Mouse (Mus musculus) embryonic facial prominence, embryonic 10.5 days (tissue): ENCODE measurements at regions not wholly inside any gene's neighbourhood (a gene's known extent, or its start where the extent isn't known, plus 50 kb on each side); places are given as distances from the start of the nearest gene placed in this dataset.

Experiments used
- DNase-seq: peaks from one replicate; pipeline ENCODE4 v3.0.0-alpha.2; 2017; ENCODE audit warnings: low spot score
- H3K27ac ChIP-seq: fragments of 300-500 bp; sonication (generic); replicated peaks from 2 replicates; pipeline ENCODE4 v1.5.1; 2016; ENCODE audit warnings: mild to moderate bottlenecking
- H3K27me3 ChIP-seq: fragments of 300-500 bp; sonication (generic); replicated peaks from 2 replicates; pipeline ENCODE4 v1.6.1; 2016; ENCODE audit warnings: low read depth, mild to moderate bottlenecking; ENCODE audit not compliant: poor library complexity, severe bottlenecking
- H3K36me3 ChIP-seq: fragments of 300-500 bp; sonication (generic); replicated peaks from 2 replicates; pipeline ENCODE4 v1.6.1; 2016; ENCODE audit warnings: mild to moderate bottlenecking, moderate library complexity
- H3K4me1 ChIP-seq: fragments of 300-500 bp; sonication (generic); 2 replicates; pipeline ENCODE4 v1.6.1; 2016
- H3K4me3 ChIP-seq: fragments of 300-500 bp; sonication (generic); 2 replicates; pipeline ENCODE4 v1.5.1; 2016; ENCODE audit warnings: mild to moderate bottlenecking, moderate library complexity
- H3K9me3 ChIP-seq: fragments of 300-500 bp; sonication (generic); 2 replicates; pipeline ENCODE4 v1.6.1; 2016; ENCODE audit warnings: mild to moderate bottlenecking
- WGBS: fragments of 180-500 bp; shearing (Covaris S2); methylation state at CpG from one replicate; pipeline ENCODE4 v1.1.7; 2016; 5-methylcytosine and 5-hydroxymethylcytosine counted together

- H3K27ac ChIP-seq, result no peak overlapping the region
- no peaks in the 10 kb centered on the region for H3K9me3 ChIP-seq
- H3K27me3 ChIP-seq, result no peaks in the 10 kb centered on the region
- H3K36me3 ChIP-seq, result no peaks in the 10 kb centered on the region
- no peak overlapping the region for H3K4me3 ChIP-seq
- DNase-seq, result no peak
- WGBS, result 92% methylated on average over 4 of the region's 4 CpGs
- peaks cover 56% of the 10 kb centered on the region for H3K4me1 ChIP-seq
Measured at GRCm38 (mm10) chr4:32172992-32173391, 65.6 kb upstream of the Bach2 start.

DNA sequence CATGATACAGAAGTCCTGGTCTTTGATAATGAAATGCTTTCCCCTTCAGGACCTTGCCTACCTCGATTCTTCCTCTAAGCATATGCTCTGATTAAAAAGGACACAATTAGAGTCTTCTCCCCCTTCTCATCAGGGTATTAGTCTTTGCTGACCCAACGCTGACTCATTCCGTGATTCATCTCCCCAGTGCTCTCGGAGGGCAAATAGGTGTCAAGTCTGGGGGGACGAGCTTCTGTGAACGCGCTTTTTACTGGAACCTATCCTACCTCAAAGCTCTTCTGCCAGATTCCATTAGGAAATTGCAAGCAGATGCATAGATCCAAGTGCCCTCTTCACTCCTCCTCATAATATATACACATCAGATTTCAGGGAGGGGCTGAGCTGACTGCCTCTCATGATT is 63.8 kb upstream of the Bach2 start:
- no peaks in the 10 kb centered on the region for H3K36me3 ChIP-seq
- 51% methylated on average over 7 of the region's 7 CpGs for WGBS
- H3K9me3 ChIP-seq, result no peaks in the 10 kb centered on the region
- no peak for DNase-seq
- peaks cover 62% of the 10 kb centered on the region for H3K4me1 ChIP-seq
- H3K27me3 ChIP-seq, result no peaks in the 10 kb centered on the region
- no peak overlapping the region for H3K4me3 ChIP-seq
- no peak overlapping the region; the same call in 1 of the 2 replicates for H3K27ac ChIP-seq

DNA sequence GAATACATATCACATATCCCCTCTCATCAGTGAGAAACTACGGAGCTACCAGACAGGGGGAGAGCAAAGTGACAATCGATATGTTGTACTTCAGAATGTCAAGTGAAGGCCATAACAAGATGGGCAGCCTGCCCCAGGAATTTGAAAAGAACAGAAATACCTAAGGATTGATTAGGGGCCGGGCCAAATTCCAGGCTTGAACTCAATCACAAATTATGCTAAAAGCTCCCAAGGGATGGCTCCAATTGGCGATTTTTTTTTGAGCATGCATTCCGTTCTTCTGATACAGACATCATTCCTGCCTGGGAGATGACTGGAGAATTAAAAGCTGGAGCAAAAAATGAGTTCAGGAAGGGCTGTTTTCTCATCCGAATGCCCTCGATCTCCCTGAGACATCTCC is 63.4 kb upstream of the Bach2 start:
- Histone ChIP-seq H3K4me3 (no peak overlapping the region), H3K27me3 (no peaks in the 10 kb centered on the region), H3K9me3 (no peaks in the 10 kb centered on the region), H3K4me1 (peaks cover 62% of the 10 kb centered on the region), H3K27ac (peak overlapping the region; percentile 24), H3K36me3 (no peaks in the 10 kb centered on the region)
- 53% methylated on average over 7 of the region's 7 CpGs for WGBS
- no peak for DNase-seq

- WGBS, result 44% methylated on average over 6 of the region's 6 CpGs
- H3K4me3 ChIP-seq, result 0 out of 2 replicates have a peak overlapping the region, but pooled peaks have one; percentile 5
- peak; percentile 44 for DNase-seq
- H3K36me3 ChIP-seq, result no peaks in the 10 kb centered on the region
- peaks cover 62% of the 10 kb centered on the region for H3K4me1 ChIP-seq
- H3K27ac ChIP-seq, result peak overlapping the region; percentile 69
- H3K27me3 ChIP-seq, result no peaks in the 10 kb centered on the region
- no peaks in the 10 kb centered on the region for H3K9me3 ChIP-seq
Measured at GRCm38 (mm10) chr4:32175853-32176448, 62.7 kb upstream of the Bach2 start.

DNA sequence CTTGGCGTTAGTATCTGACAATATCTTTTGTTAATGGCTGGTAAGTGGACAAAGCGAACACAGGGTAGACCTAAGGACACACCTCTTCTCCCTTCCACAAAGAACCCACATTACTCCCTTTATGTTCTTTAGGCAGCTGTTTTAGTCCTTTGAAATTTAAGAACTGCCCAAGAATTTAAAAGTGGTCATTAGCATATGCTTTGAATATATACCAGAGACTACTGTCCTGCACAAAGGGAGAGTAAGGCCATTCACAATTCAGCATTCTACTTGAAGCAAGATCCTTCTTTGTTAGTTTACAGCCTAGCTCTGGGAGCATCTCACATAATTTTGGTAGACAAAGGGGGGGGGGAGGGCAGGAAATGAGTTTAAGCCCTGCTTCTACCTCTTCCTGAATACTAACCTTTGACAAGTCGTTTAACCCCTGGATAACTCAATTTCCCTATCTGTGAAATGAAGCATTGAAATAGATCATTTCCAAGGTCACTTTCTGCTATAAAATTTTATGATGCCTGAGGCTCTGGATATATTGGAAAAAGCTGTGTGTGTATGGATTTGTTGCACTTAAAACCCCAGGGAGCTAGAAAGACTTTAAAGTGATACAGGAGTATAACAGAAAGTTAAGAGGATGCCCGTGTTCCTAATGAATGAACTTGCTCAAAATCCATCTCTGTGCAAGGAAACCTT is 62.0 kb upstream of the Bach2 start:
- no peak for DNase-seq
- Histone ChIP-seq H3K4me1 (peaks cover 62% of the 10 kb centered on the region), H3K27ac (peak overlapping the region; percentile 69), H3K27me3 (no peaks in the 10 kb centered on the region), H3K36me3 (no peaks in the 10 kb centered on the region), H3K4me3 (no peak overlapping the region), H3K9me3 (no peaks in the 10 kb centered on the region)
- WGBS, result 56% methylated on average over 4 of the region's 4 CpGs

DNA sequence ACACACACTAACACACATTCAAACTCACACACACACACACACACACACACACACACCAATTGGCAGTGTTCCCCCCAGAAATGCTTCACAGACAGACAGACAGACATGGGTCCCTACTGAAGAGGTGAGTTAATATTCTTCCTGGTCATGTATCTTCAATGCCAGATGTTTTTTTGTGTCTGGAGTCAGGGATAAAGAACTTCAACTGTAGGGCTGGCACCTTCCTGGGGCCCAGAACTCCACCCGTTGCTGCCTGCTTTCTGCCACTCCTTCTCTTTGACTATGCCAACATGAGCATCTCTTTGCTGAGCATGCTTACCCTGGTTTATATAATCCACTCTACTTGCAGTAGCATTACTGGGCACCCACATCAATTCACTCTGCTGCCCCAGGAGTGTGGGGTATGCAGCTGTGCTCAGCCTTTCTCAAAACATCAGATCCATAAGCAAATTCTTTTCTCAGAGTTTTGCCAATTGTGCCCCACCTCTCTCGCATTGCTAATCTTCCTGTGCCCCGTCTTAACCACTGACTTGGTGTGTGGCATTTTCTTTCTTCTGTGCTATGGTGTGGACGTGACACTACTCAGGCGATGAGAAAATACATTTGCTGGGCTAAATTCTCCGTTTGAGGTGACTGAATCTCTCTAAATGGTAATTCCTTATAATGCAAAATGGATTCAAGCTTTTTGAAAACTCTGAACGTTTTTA is 60.5 kb upstream of the Bach2 start:
- no peak overlapping the region for H3K4me3 ChIP-seq
- H3K27ac ChIP-seq, result no peak overlapping the region
- 83% methylated on average over 7 of the region's 7 CpGs for WGBS
- no peaks in the 10 kb centered on the region for H3K27me3 ChIP-seq
- H3K4me1 ChIP-seq, result peaks cover 62% of the 10 kb centered on the region
- no peak for DNase-seq
- no peaks in the 10 kb centered on the region for H3K36me3 ChIP-seq
- no peaks in the 10 kb centered on the region for H3K9me3 ChIP-seq

- H3K36me3 ChIP-seq, result no peaks in the 10 kb centered on the region
- H3K27me3 ChIP-seq, result no peaks in the 10 kb centered on the region
- peaks cover 52% of the 10 kb centered on the region for H3K4me1 ChIP-seq
- peak overlapping the region; percentile 80 for H3K27ac ChIP-seq
- DNase-seq, result no peak
- no peak overlapping the region for H3K4me3 ChIP-seq
- 50% methylated on average over 8 of the region's 8 CpGs for WGBS
- H3K9me3 ChIP-seq, result no peaks in the 10 kb centered on the region
Measured at GRCm38 (mm10) chr4:32179707-32180241, 58.8 kb upstream of the Bach2 start.

GRCm38 (mm10) chr4:32183791-32184190 is 54.8 kb upstream of the Bach2 start:
- DNase-seq, result no peak
- H3K27me3 ChIP-seq, result peaks cover 8% of the 10 kb centered on the region; the same call in 1 of the 2 replicates
- H3K36me3 ChIP-seq, result no peaks in the 10 kb centered on the region
- peaks cover 23% of the 10 kb centered on the region for H3K4me1 ChIP-seq
- H3K4me3 ChIP-seq, result no peak overlapping the region
- no peak overlapping the region for H3K27ac ChIP-seq
- no peaks in the 10 kb centered on the region for H3K9me3 ChIP-seq
- 81% methylated on average over 4 of the region's 4 CpGs for WGBS

GRCm38 (mm10) chr4:32185986-32186385 is 52.6 kb upstream of the Bach2 start:
- Histone ChIP-seq H3K27me3 (peaks cover 13% of the 10 kb centered on the region), H3K4me3 (no peak overlapping the region), H3K4me1 (peaks cover 14% of the 10 kb centered on the region), H3K36me3 (no peaks in the 10 kb centered on the region), H3K9me3 (no peaks in the 10 kb centered on the region), H3K27ac (no peak overlapping the region)
- no peak for DNase-seq
- 83% methylated on average over 10 of the region's 10 CpGs for WGBS

GRCm38 (mm10) chr4:32187154-32187553 is 51.5 kb upstream of the Bach2 start:
- H3K27ac ChIP-seq, result no peak overlapping the region; the same call in 1 of the 2 replicates

DNA sequence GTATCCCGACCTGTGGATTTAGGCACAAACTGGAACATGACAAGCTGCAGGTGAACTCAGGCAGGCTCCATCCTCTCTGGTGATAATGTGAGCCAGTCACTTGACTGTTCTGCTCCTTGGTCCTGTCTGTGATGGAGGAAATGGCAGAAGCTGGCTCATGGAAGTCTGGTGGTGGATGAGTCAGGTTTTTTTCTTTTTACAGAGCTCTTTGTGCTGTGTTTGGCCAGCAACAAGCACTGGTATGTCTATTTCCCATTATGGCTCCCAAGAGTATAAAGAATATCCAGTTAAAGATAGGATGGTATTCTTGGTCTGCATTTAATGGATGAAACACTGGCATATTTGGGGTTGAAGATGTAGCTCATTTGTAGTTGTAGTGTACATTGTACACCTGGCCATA is 50.5 kb upstream of the Bach2 start:
- no peak overlapping the region for H3K27ac ChIP-seq
- WGBS, result 89% methylated on average over 1 of the region's 1 CpGs
- H3K36me3 ChIP-seq, result no peaks in the 10 kb centered on the region
- no peak overlapping the region for H3K4me3 ChIP-seq
- peaks cover 19% of the 10 kb centered on the region for H3K4me1 ChIP-seq
- peaks cover 13% of the 10 kb centered on the region for H3K27me3 ChIP-seq
- no peak for DNase-seq
- no peaks in the 10 kb centered on the region for H3K9me3 ChIP-seq

More at GRCm38 (mm10) chr4:32187154-32187553, 51.5 kb upstream of the Bach2 start:
- no peak for DNase-seq
- Histone ChIP-seq H3K9me3 (no peaks in the 10 kb centered on the region), H3K27me3 (peaks cover 13% of the 10 kb centered on the region), H3K36me3 (no peaks in the 10 kb centered on the region), H3K4me1 (peaks cover 19% of the 10 kb centered on the region), H3K4me3 (no peak overlapping the region)
- 57% methylated on average over 4 of the region's 4 CpGs for WGBS

DNA sequence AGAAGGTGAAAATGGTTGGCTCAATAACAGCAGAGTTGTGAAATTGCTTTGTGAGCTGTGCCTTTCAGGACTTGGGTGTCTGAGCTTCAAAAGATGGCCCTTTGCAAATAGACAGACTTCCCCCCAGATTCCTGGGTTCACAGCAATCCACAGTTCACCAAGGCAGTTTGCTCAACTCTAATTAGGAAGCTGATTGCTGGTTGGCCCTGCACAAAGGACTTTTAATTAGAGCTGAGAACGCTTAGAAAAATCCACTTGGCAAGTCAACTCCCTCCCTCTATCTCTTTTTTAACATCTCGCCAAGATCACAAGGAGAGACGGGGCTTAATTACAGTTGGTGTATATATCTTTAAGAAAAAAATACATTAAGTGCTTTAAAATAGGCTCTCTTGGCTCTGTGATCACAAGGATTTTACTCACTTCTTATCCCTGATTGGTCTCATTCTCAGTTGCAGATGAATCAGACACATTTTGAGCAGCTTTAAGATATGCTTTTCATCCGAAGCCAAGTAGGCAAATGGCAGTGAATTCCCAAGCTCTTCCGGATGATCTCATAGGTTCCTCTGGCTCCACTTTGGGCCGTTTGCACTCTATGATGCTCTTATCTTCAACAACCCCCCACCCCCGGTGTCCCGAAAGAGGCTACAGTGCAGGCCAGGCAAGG is 49.7 kb upstream of the Bach2 start:
- DNase-seq, result no peak
- peaks cover 13% of the 10 kb centered on the region for H3K27me3 ChIP-seq
- peaks cover 19% of the 10 kb centered on the region for H3K4me1 ChIP-seq
- no peak overlapping the region for H3K27ac ChIP-seq
- no peaks in the 10 kb centered on the region for H3K36me3 ChIP-seq
- H3K9me3 ChIP-seq, result no peaks in the 10 kb centered on the region
- no peak overlapping the region for H3K4me3 ChIP-seq
- 71% methylated on average over 8 of the region's 8 CpGs for WGBS
